Mouse (Mus musculus): Measurements from ENCODE around the gene Nip7. TPM values are rescaled to one million over a fixed set of nuclear protein-coding genes. Genes with fewer than 3 reads are reported as not detected.

Nip7 gene
- polyA plus RNA-seq, 1 experiment = 81.4 TPM

GRCm38 (mm10) chr8:107049480-107049879 lies 7.2 kb upstream of the Nip7 start:
- Histone ChIP-seq H3K36me3 (ENCODE audit: control insufficient read depth, insufficient read depth) (peaks cover 41% of the 10 kb centered on the region), H3K4me3 (peak overlapping the region; percentile 60), H3K27me3 (ENCODE audit: control insufficient read depth, insufficient read depth, insufficient read length) (no peaks in the 10 kb centered on the region), H3K4me2 (ENCODE audit: low read depth) (peak overlapping the region; percentile 99), H3ac (ENCODE audit: control insufficient read depth, insufficient read length) (no peak overlapping the region), H3K79me2 (ENCODE audit: control insufficient read depth, insufficient read depth) (peaks cover 10% of the 10 kb centered on the region)
- TF ChIP-seq REST (IDR thresholded peaks at IDR 0.05; ENCODE audit: insufficient read depth, insufficient read length) (no peak), POLR2AphosphoS2 (IDR thresholded peaks at IDR 0.05; ENCODE audit: insufficient read length, low read depth) (no peak), SRF (IDR thresholded peaks at IDR 0.05; ENCODE audit: control insufficient read depth, insufficient read length, low read depth) (no peak), MYOD1 (IDR thresholded peaks at IDR 0.05; ENCODE audit: control insufficient read depth in 1 of 3, insufficient read length in 2 of 3, low read depth in 2 of 3) (no peak), TCF12 (IDR thresholded peaks at IDR 0.05; ENCODE audit: insufficient read depth, poor library complexity, severe bottlenecking) (no peak), USF1 (IDR thresholded peaks at IDR 0.05; ENCODE audit: low read depth) (no peak)

- Histone ChIP-seq H3K79me2 (ENCODE audit: control insufficient read depth, insufficient read depth) (peaks cover 31% of the 10 kb centered on the region), H3K4me2 (ENCODE audit: low read depth) (no peak overlapping the region), H3K27me3 (ENCODE audit: control insufficient read depth, insufficient read depth, insufficient read length) (no peaks in the 10 kb centered on the region), H3K36me3 (ENCODE audit: control insufficient read depth, insufficient read depth) (peaks cover 16% of the 10 kb centered on the region), H3ac (ENCODE audit: control insufficient read depth, insufficient read length) (no peak overlapping the region), H3K4me3 (no peak overlapping the region)
- TF ChIP-seq CEBPB (IDR thresholded peaks at IDR 0.05; ENCODE audit: insufficient read depth, poor library complexity, severe bottlenecking) = no peak
Observed at GRCm38 (mm10) chr8:107052046-107052445, 4.6 kb upstream of the Nip7 start.

GRCm38 (mm10) chr8:107056973-107057369 lies 294 bp downstream of the Nip7 start:
- H3K36me3 ChIP-seq (ENCODE audit: control insufficient read depth, insufficient read depth) = peaks cover 23% of the 10 kb centered on the region

GRCm38 (mm10) chr8:107062613-107063012 lies 5.9 kb downstream of the Nip7 start:
- H3K79me2 ChIP-seq (ENCODE audit: control insufficient read depth, insufficient read depth) = peaks cover 7% of the 10 kb centered on the region
- no peaks in the 10 kb centered on the region for H3K27me3 ChIP-seq (ENCODE audit: control insufficient read depth, insufficient read depth, insufficient read length)
- TF ChIP-seq POLR2A (IDR thresholded peaks at IDR 0.05; ENCODE audit: insufficient read length, low read depth) = no peak
- no peak for TF ChIP-seq SRF (IDR thresholded peaks at IDR 0.05; ENCODE audit: control insufficient read depth, insufficient read length, low read depth)
- no peak for TF ChIP-seq USF1 (IDR thresholded peaks at IDR 0.05; ENCODE audit: low read depth)
- TF ChIP-seq MYOD1 (IDR thresholded peaks at IDR 0.05; ENCODE audit: control insufficient read depth in 1 of 3, insufficient read length in 2 of 3, low read depth in 2 of 3) = no peak
- TF ChIP-seq MAX (IDR thresholded peaks at IDR 0.05; ENCODE audit: low read depth) = no peak
- no peak for TF ChIP-seq POLR2AphosphoS2 (IDR thresholded peaks at IDR 0.05; ENCODE audit: insufficient read length, low read depth)
- TF ChIP-seq REST (IDR thresholded peaks at IDR 0.05; ENCODE audit: insufficient read depth, insufficient read length) = no peak
- TF ChIP-seq CEBPB (IDR thresholded peaks at IDR 0.05; ENCODE audit: insufficient read depth, poor library complexity, severe bottlenecking) = no peak
- H3K4me2 ChIP-seq (ENCODE audit: low read depth) = no peak overlapping the region
- no peak overlapping the region for H3K4me3 ChIP-seq
- no peak overlapping the region for H3ac ChIP-seq (ENCODE audit: control insufficient read depth, insufficient read length)
- peaks cover 14% of the 10 kb centered on the region for H3K36me3 ChIP-seq (ENCODE audit: control insufficient read depth, insufficient read depth)

More at GRCm38 (mm10) chr8:107056973-107057369, 294 bp downstream of the Nip7 start:
- Histone ChIP-seq H3K27me3 (ENCODE audit: control insufficient read depth, insufficient read depth, insufficient read length) (no peaks in the 10 kb centered on the region), H3K79me2 (ENCODE audit: control insufficient read depth, insufficient read depth) (peaks cover 34% of the 10 kb centered on the region), H3ac (ENCODE audit: control insufficient read depth, insufficient read length) (peak overlapping the region; percentile 76), H3K4me2 (ENCODE audit: low read depth) (peak overlapping the region; percentile 88), H3K4me3 (peak overlapping the region; percentile 93)
- no peak for TF ChIP-seq POLR2AphosphoS2 (IDR thresholded peaks at IDR 0.05; ENCODE audit: insufficient read length, low read depth)
- peak in 1 of 3 experiments; percentile 22 for TF ChIP-seq MYOD1 (IDR thresholded peaks at IDR 0.05; ENCODE audit: control insufficient read depth in 1 of 3, insufficient read length in 2 of 3, low read depth in 2 of 3)

- Histone ChIP-seq H3K4me3 (no peak within 1 kb of the TSS), H3K79me2 (ENCODE audit: control insufficient read depth, insufficient read depth) (no peaks in the 10 kb centered on the region)
- TF ChIP-seq MAX (IDR thresholded peaks at IDR 0.05; ENCODE audit: low read depth) = no peak
- no peak for TF ChIP-seq CEBPB (IDR thresholded peaks at IDR 0.05; ENCODE audit: insufficient read depth, poor library complexity, severe bottlenecking)
- TF ChIP-seq USF1 (IDR thresholded peaks at IDR 0.05; ENCODE audit: low read depth) = no peak
- TF ChIP-seq POLR2AphosphoS2 (IDR thresholded peaks at IDR 0.05; ENCODE audit: insufficient read length, low read depth) = no peak
- TF ChIP-seq E2F4 (IDR thresholded peaks at IDR 0.05; ENCODE audit: insufficient read depth) = no peak
- no peak for TF ChIP-seq MYOD1 (IDR thresholded peaks at IDR 0.05; ENCODE audit: control insufficient read depth in 1 of 3, insufficient read length in 2 of 3, low read depth in 2 of 3)
- TF ChIP-seq MYOG (IDR thresholded peaks at IDR 0.05; ENCODE audit: control insufficient read depth in 1 of 3, insufficient read depth in 1 of 3, insufficient read length in 2 of 3, low read depth in 2 of 3) = no peak
- no peak for TF ChIP-seq TCF12 (IDR thresholded peaks at IDR 0.05; ENCODE audit: insufficient read depth, poor library complexity, severe bottlenecking)
- no peak for TF ChIP-seq POLR2A (IDR thresholded peaks at IDR 0.05; ENCODE audit: insufficient read length, low read depth)
- TF ChIP-seq TCF3 (IDR thresholded peaks at IDR 0.05; ENCODE audit: insufficient read length, low read depth) = no peak
- TF ChIP-seq REST (IDR thresholded peaks at IDR 0.05; ENCODE audit: insufficient read depth, insufficient read length) = no peak
- TF ChIP-seq SRF (IDR thresholded peaks at IDR 0.05; ENCODE audit: control insufficient read depth, insufficient read length, low read depth) = no peak
Observed at GRCm38 (mm10) chr8:107065511-107066496, 9.1 kb downstream of the Nip7 start, which contains the start of gene Tmed6. Tmed6 (minus strand) TSS chr8:107065644.

More at GRCm38 (mm10) chr8:107065511-107066496, 9.1 kb downstream of the Nip7 start, which contains the start of gene Tmed6:
- H3K27me3 ChIP-seq (ENCODE audit: control insufficient read depth, insufficient read depth, insufficient read length) = no peaks in the 10 kb centered on the region
- peaks cover 4% of the 10 kb centered on the region for H3K36me3 ChIP-seq (ENCODE audit: control insufficient read depth, insufficient read depth)
- H3K4me2 ChIP-seq (ENCODE audit: low read depth) = no peak within 1 kb of the TSS
- H3ac ChIP-seq (ENCODE audit: control insufficient read depth, insufficient read length) = no peak within 1 kb of the TSS

Data from myocyte (in vitro differentiated cells).